Mouse (Mus musculus): ENCODE results near the gene Hist1h2bb. TPM values are rescaled to one million over a fixed set of nuclear protein-coding genes. Genes with fewer than 3 reads are reported as not detected.

Hist1h2bb gene
- total and polyA plus RNA-seq, 3 experiments: 0.53 to 2,852 (median 54.6) TPM

- peak overlapping the region in 1 of 3 experiments; percentile 47 for H3K4me3 ChIP-seq (replicated peaks in 1 of 3; ENCODE audit: low read depth in 2 of 3, low read length in 2 of 3, poor library complexity in 1 of 3)
- peak overlapping the region; percentile 79; the same call in 1 of the 2 replicates for H3K27ac ChIP-seq (ENCODE audit: insufficient read depth, low read depth)
- peak; percentile 64 for DNase-seq (ENCODE audit: extremely low read depth)
- in situ Hi-C loops (cut with MboI; ENCODE audit: low pct_ligation_motif_present, low pct_unique_long_range_greater_than_20kb, low sequenced_read_pairs): loop anchor here (25.0 kb wide), 1 partner anchor 1727 kb away; the partner anchor contains the start of genes Hist1h2ag, Hist1h2ah, Hist1h2bj and Hist1h2bk
- H3K27me3 ChIP-seq (replicated peaks): no peaks in the 10 kb centered on the region
- dilution Hi-C loops (cut with MboI; ENCODE audit: extremely low pct_ligation_motif_present, extremely low pct_unique_long_range_greater_than_20kb, low sequenced_read_pairs): no loop called here
- H3K4me1 ChIP-seq (ENCODE audit: control insufficient read depth in 1 of 2, insufficient read depth in 2 of 2): peaks cover 3 to 25% of the 10 kb centered on the region in 2 experiments; a peak in 3 of 4 replicates
- TF ChIP-seq RCOR1 (conservative IDR thresholded peaks at IDR 0.05; ENCODE audit: low read depth, low read length) (0 out of 2 replicates have a peak, but pooled peaks have one; percentile 65), MAX (IDR thresholded peaks at IDR 0.05; ENCODE audit: low read length) (no peak), ZKSCAN1 (IDR thresholded peaks at IDR 0.05; ENCODE audit: borderline replicate concordance, low read depth, low read length) (no peak), JUN (IDR thresholded peaks at IDR 0.05; ENCODE audit: insufficient read depth, low read depth, low read length) (no peak), HCFC1 (IDR thresholded peaks at IDR 0.05; ENCODE audit: low read depth, low read length) (peak; percentile 12; the same call in 1 of the 2 replicates), SIN3A (IDR thresholded peaks at IDR 0.05; ENCODE audit: low read length) (0 out of 2 replicates have a peak, but pooled peaks have one; percentile 18), CHD1 (IDR thresholded peaks at IDR 0.05; ENCODE audit: low read depth, low read length) (peak; percentile 70), POLR2A (IDR thresholded peaks at IDR 0.05; ENCODE audit: low read depth, low read length) (peak; percentile 78), ZMIZ1 (IDR thresholded peaks at IDR 0.05; ENCODE audit: low read depth, low read length) (peak; percentile 94), CHD2 (IDR thresholded peaks at IDR 0.05; ENCODE audit: low read length) (peak; percentile 67), MYC (IDR thresholded peaks at IDR 0.05; ENCODE audit: low read depth, low read length) (0 out of 2 replicates have a peak, but pooled peaks have one; percentile 26), POLR2AphosphoS2 (IDR thresholded peaks at IDR 0.05; ENCODE audit: low read depth, low read length) (peak; percentile 23), NELFE (IDR thresholded peaks at IDR 0.05; ENCODE audit: low read depth, low read length) (0 out of 2 replicates have a peak, but pooled peaks have one; percentile 31)
- H3K4me2 ChIP-seq (ENCODE audit: insufficient read depth, low read depth, poor library complexity, severe bottlenecking): peak overlapping the region; percentile 88
- peak overlapping the region; percentile 99 for H3K9ac ChIP-seq (ENCODE audit: insufficient read depth, low read depth)
- H3K79me2 ChIP-seq (replicated peaks; ENCODE audit: control insufficient read depth, extremely low read depth, insufficient read depth, poor library complexity, severe bottlenecking): no peaks in the 10 kb centered on the region
- no peaks in the 10 kb centered on the region for H3K9me3 ChIP-seq (replicated peaks; ENCODE audit: low read length)
- H3K36me3 ChIP-seq (replicated peaks in 1 of 2; ENCODE audit: control insufficient read depth in 1 of 2, insufficient read depth in 1 of 2, low read length in 1 of 2): no peaks in the 10 kb centered on the region
These were observed 18.0 kb downstream of the Hist1h2bb start for GRCm38 (mm10) chr13:23764324-23765171.

- Histone ChIP-seq H3K79me2 (replicated peaks; ENCODE audit: control insufficient read depth, extremely low read depth, insufficient read depth, poor library complexity, severe bottlenecking) (no peaks in the 10 kb centered on the region), H3K9ac (ENCODE audit: insufficient read depth, low read depth) (no peak overlapping the region; the same call in 1 of the 2 replicates), H3K27me3 (replicated peaks) (no peaks in the 10 kb centered on the region), H3K27ac (ENCODE audit: insufficient read depth, low read depth) (no peak overlapping the region), H3K9me3 (replicated peaks; ENCODE audit: low read length) (no peaks in the 10 kb centered on the region), H3K4me1 (ENCODE audit: control insufficient read depth in 1 of 2, insufficient read depth in 2 of 2) (peaks cover 0 to 20% of the 10 kb centered on the region in 2 experiments; a peak in 2 of 4 replicates), H3K4me3 (replicated peaks in 1 of 3; ENCODE audit: low read depth in 2 of 3, low read length in 2 of 3, poor library complexity in 1 of 3) (no peak overlapping the region), H3K4me2 (ENCODE audit: insufficient read depth, low read depth, poor library complexity, severe bottlenecking) (peak overlapping the region; percentile 88; the same call in 1 of the 2 replicates), H3K36me3 (replicated peaks in 1 of 2; ENCODE audit: control insufficient read depth in 1 of 2, insufficient read depth in 1 of 2, low read length in 1 of 2) (no peaks in the 10 kb centered on the region)
- in situ Hi-C loops (cut with MboI; ENCODE audit: low pct_ligation_motif_present, low pct_unique_long_range_greater_than_20kb, low sequenced_read_pairs) (loop anchor here (25.0 kb wide), 1 partner anchor 1728 kb away; the partner anchor contains the start of genes Hist1h2ag, Hist1h2ah, Hist1h2bj and Hist1h2bk), dilution Hi-C loops (cut with MboI; ENCODE audit: extremely low pct_ligation_motif_present, extremely low pct_unique_long_range_greater_than_20kb, low sequenced_read_pairs) (no loop called here)
- no peak for DNase-seq (ENCODE audit: extremely low read depth)
- TF ChIP-seq JUN (IDR thresholded peaks at IDR 0.05; ENCODE audit: insufficient read depth, low read depth, low read length): no peak
- no peak for TF ChIP-seq RCOR1 (conservative IDR thresholded peaks at IDR 0.05; ENCODE audit: low read depth, low read length)
- TF ChIP-seq ZMIZ1 (IDR thresholded peaks at IDR 0.05; ENCODE audit: low read depth, low read length): no peak
- TF ChIP-seq NRF1 (IDR thresholded peaks at IDR 0.05; ENCODE audit: low read depth, low read length): no peak
- TF ChIP-seq E2F4 (IDR thresholded peaks at IDR 0.05; ENCODE audit: insufficient replicate concordance, low read depth, low read length): no peak
- TF ChIP-seq USF1 (IDR thresholded peaks at IDR 0.05; ENCODE audit: low read depth, low read length): no peak
- TF ChIP-seq MAFK (IDR thresholded peaks at IDR 0.05; ENCODE audit: insufficient replicate concordance, low read length): no peak
- no peak for TF ChIP-seq GABPA (IDR thresholded peaks at IDR 0.05; ENCODE audit: insufficient replicate concordance, low read depth, low read length)
- TF ChIP-seq ELF1 (IDR thresholded peaks at IDR 0.05; ENCODE audit: low read depth, low read length): no peak
- TF ChIP-seq MYC (IDR thresholded peaks at IDR 0.05; ENCODE audit: low read depth, low read length): no peak
- TF ChIP-seq IRF4 (IDR thresholded peaks at IDR 0.05; ENCODE audit: low read depth, low read length): no peak
- TF ChIP-seq SIN3A (IDR thresholded peaks at IDR 0.05; ENCODE audit: low read length): no peak
- TF ChIP-seq CTCF (conservative IDR thresholded peaks at IDR 0.05 in 1 of 2, IDR thresholded peaks at IDR 0.05 in 1 of 2; ENCODE audit: low read depth in 2 of 2, low read length in 2 of 2): no peak
- no peak for TF ChIP-seq TCF12 (IDR thresholded peaks at IDR 0.05; ENCODE audit: low read depth, low read length)
- TF ChIP-seq MXI1 (IDR thresholded peaks at IDR 0.05; ENCODE audit: low read depth, low read length): no peak
- no peak for TF ChIP-seq BHLHE40 (IDR thresholded peaks at IDR 0.05; ENCODE audit: low read depth, low read length)
- no peak for TF ChIP-seq ZC3H11A (IDR thresholded peaks at IDR 0.05; ENCODE audit: low read depth, low read length)
These were observed 18.6 kb downstream of the Hist1h2bb start for GRCm38 (mm10) chr13:23765172-23765513.
